Mouse (Mus musculus): ENCODE measurements at regions not wholly inside any gene's neighbourhood (a gene's known extent, or its start where the extent isn't known, plus 50 kb on each side); places are given as distances from the start of the nearest gene placed in this dataset.

GRCm38 (mm10) chr12:94245366-94245765 lies 1446.7 kb upstream of the Flrt2 start:
- Histone ChIP-seq H3K27me3 (replicated peaks; ENCODE audit: insufficient read depth, low read length) (no peaks in the 10 kb centered on the region), H3K4me1 (ENCODE audit: insufficient read depth, low read depth, low read length) (no peaks in the 10 kb centered on the region), H3K27ac (ENCODE audit: low read length) (no peak overlapping the region), H3K4me3 (ENCODE audit: low read depth, low read length) (no peak overlapping the region), H3K4me2 (replicated peaks; ENCODE audit: low read depth, low read length) (no peak overlapping the region), H3K36me3 (ENCODE audit: insufficient read depth, low read length) (no peaks in the 10 kb centered on the region), H3K9me3 (ENCODE audit: low read length) (no peaks in the 10 kb centered on the region), H3K9ac (replicated peaks; ENCODE audit: low read depth) (no peak overlapping the region)
- ATAC-seq (no peak), DNase-seq (ENCODE audit: low spot score) (no peak)
- WGBS: 51% methylated on average over 2 of the region's 2 CpGs
- no peak for TF ChIP-seq EP300 (IDR thresholded peaks at IDR 0.05)

- H3K4me1 ChIP-seq (ENCODE audit: insufficient read depth, low read depth, low read length): no peaks in the 10 kb centered on the region
- no peaks in the 10 kb centered on the region for H3K36me3 ChIP-seq (ENCODE audit: insufficient read depth, low read length)
- H3K27ac ChIP-seq (ENCODE audit: low read length): no peak overlapping the region
- no peak overlapping the region for H3K4me3 ChIP-seq (ENCODE audit: low read depth, low read length)
- no peak overlapping the region for H3K9ac ChIP-seq (replicated peaks; ENCODE audit: low read depth)
- ATAC-seq: no peak
- H3K4me2 ChIP-seq (replicated peaks; ENCODE audit: low read depth, low read length): no peak overlapping the region
- TF ChIP-seq EP300 (IDR thresholded peaks at IDR 0.05): no peak
- no peak for TF ChIP-seq CTCF (IDR thresholded peaks at IDR 0.05)
- no peaks in the 10 kb centered on the region for H3K9me3 ChIP-seq (ENCODE audit: low read length)
- no peak for DNase-seq (ENCODE audit: low spot score)
- H3K27me3 ChIP-seq (replicated peaks; ENCODE audit: insufficient read depth, low read length): no peaks in the 10 kb centered on the region
Measured at GRCm38 (mm10) chr12:94247362-94247761, 1444.7 kb upstream of the Flrt2 start.

- Histone ChIP-seq H3K36me3 (ENCODE audit: insufficient read depth, low read length) (no peaks in the 10 kb centered on the region), H3K4me2 (replicated peaks; ENCODE audit: low read depth, low read length) (no peak overlapping the region), H3K9me3 (ENCODE audit: low read length) (no peaks in the 10 kb centered on the region), H3K27me3 (replicated peaks; ENCODE audit: insufficient read depth, low read length) (no peaks in the 10 kb centered on the region), H3K27ac (ENCODE audit: low read length) (no peak overlapping the region), H3K4me1 (ENCODE audit: insufficient read depth, low read depth, low read length) (no peaks in the 10 kb centered on the region), H3K4me3 (ENCODE audit: low read depth, low read length) (no peak overlapping the region), H3K9ac (replicated peaks; ENCODE audit: low read depth) (no peak overlapping the region)
- TF ChIP-seq CTCF (IDR thresholded peaks at IDR 0.05) (no peak), EP300 (IDR thresholded peaks at IDR 0.05) (0 out of 2 replicates have a peak, but pooled peaks have one; percentile 3)
- WGBS: 33% methylated on average over 8 of the region's 8 CpGs
- DNase-seq (ENCODE audit: low spot score) (peak; percentile 56), ATAC-seq (peak; percentile 56)
Measured at GRCm38 (mm10) chr12:94252957-94253633, 1438.9 kb upstream of the Flrt2 start.

GRCm38 (mm10) chr12:94280946-94281345 lies 1411.1 kb upstream of the Flrt2 start:
- DNase-seq (ENCODE audit: low spot score) (peak; percentile 34), ATAC-seq (peak; percentile 26; the same call in 1 of the 2 replicates)
- H3K27ac ChIP-seq (ENCODE audit: low read length): no peak overlapping the region
- H3K4me2 ChIP-seq (replicated peaks; ENCODE audit: low read depth, low read length): no peak overlapping the region
- no peak overlapping the region for H3K4me3 ChIP-seq (ENCODE audit: low read depth, low read length)
- no peaks in the 10 kb centered on the region for H3K9me3 ChIP-seq (ENCODE audit: low read length)
- no peak overlapping the region for H3K9ac ChIP-seq (replicated peaks; ENCODE audit: low read depth)
- no peaks in the 10 kb centered on the region for H3K27me3 ChIP-seq (replicated peaks; ENCODE audit: insufficient read depth, low read length)
- 55% methylated on average over 2 of the region's 2 CpGs for WGBS
- H3K4me1 ChIP-seq (ENCODE audit: insufficient read depth, low read depth, low read length): no peaks in the 10 kb centered on the region
- TF ChIP-seq EP300 (IDR thresholded peaks at IDR 0.05): no peak
- TF ChIP-seq CTCF (IDR thresholded peaks at IDR 0.05): no peak
- no peaks in the 10 kb centered on the region for H3K36me3 ChIP-seq (ENCODE audit: insufficient read depth, low read length)

GRCm38 (mm10) chr12:94282931-94283330 lies 1409.1 kb upstream of the Flrt2 start:
- DNase-seq (ENCODE audit: low spot score) (peak; percentile 4), ATAC-seq (no peak)
- WGBS: 83% methylated on average over 3 of the region's 3 CpGs

GRCm38 (mm10) chr12:94283572-94283971 lies 1408.5 kb upstream of the Flrt2 start:
- no peak overlapping the region for H3K4me3 ChIP-seq (ENCODE audit: low read depth, low read length)
- no peak overlapping the region for H3K27ac ChIP-seq (ENCODE audit: low read length)
- TF ChIP-seq CTCF (IDR thresholded peaks at IDR 0.05): no peak
- TF ChIP-seq EP300 (IDR thresholded peaks at IDR 0.05): no peak
- H3K4me2 ChIP-seq (replicated peaks; ENCODE audit: low read depth, low read length): no peak overlapping the region
- WGBS: 49% methylated on average over 3 of the region's 3 CpGs
- H3K9me3 ChIP-seq (ENCODE audit: low read length): no peaks in the 10 kb centered on the region
- ATAC-seq (no peak), DNase-seq (ENCODE audit: low spot score) (peak; percentile 8)
- no peaks in the 10 kb centered on the region for H3K27me3 ChIP-seq (replicated peaks; ENCODE audit: insufficient read depth, low read length)
- no peak overlapping the region for H3K9ac ChIP-seq (replicated peaks; ENCODE audit: low read depth)
- H3K4me1 ChIP-seq (ENCODE audit: insufficient read depth, low read depth, low read length): no peaks in the 10 kb centered on the region
- H3K36me3 ChIP-seq (ENCODE audit: insufficient read depth, low read length): no peaks in the 10 kb centered on the region

More at GRCm38 (mm10) chr12:94282931-94283330, 1409.1 kb upstream of the Flrt2 start:
- Histone ChIP-seq H3K27ac (ENCODE audit: low read length) (no peak overlapping the region), H3K4me1 (ENCODE audit: insufficient read depth, low read depth, low read length) (no peaks in the 10 kb centered on the region), H3K27me3 (replicated peaks; ENCODE audit: insufficient read depth, low read length) (no peaks in the 10 kb centered on the region), H3K36me3 (ENCODE audit: insufficient read depth, low read length) (no peaks in the 10 kb centered on the region), H3K4me3 (ENCODE audit: low read depth, low read length) (no peak overlapping the region), H3K9me3 (ENCODE audit: low read length) (no peaks in the 10 kb centered on the region), H3K4me2 (replicated peaks; ENCODE audit: low read depth, low read length) (no peak overlapping the region), H3K9ac (replicated peaks; ENCODE audit: low read depth) (no peak overlapping the region)
- no peak for TF ChIP-seq CTCF (IDR thresholded peaks at IDR 0.05)
- TF ChIP-seq EP300 (IDR thresholded peaks at IDR 0.05): no peak

Measured in lung, postnatal 0 days (tissue).